Mouse (Mus musculus): Measurements from ENCODE around the gene Pdcd11.

The Pdcd11 gene

GRCm38 (mm10) chr19:47122802-47123201 is 32.2 kb downstream of the Pdcd11 start:
- in situ Hi-C loops (cut with MboI, MseI): loop anchor here (5.0 to 25.0 kb wide), 2 partner anchors 44 to 1361 kb away; no protein-coding TSS in a partner anchor

GRCm38 (mm10) chr19:47128164-47128563 is 37.6 kb downstream of the Pdcd11 start:
- in situ Hi-C loops (cut with MboI, MseI): no loop called here

- in situ Hi-C loops (cut with MboI, MseI): no loop called here
These were observed 38.3 kb downstream of the Pdcd11 start for GRCm38 (mm10) chr19:47128835-47129234.

- in situ Hi-C loops (cut with MboI, MseI): loop anchor here (10.0 kb wide), 1 partner anchor 454 kb away; no protein-coding TSS in a partner anchor
These were observed 40.1 kb downstream of the Pdcd11 start for GRCm38 (mm10) chr19:47130551-47131125.

- in situ Hi-C loops (cut with MboI, MseI): loop anchor here (10.0 kb wide), 1 partner anchor 452 kb away; no protein-coding TSS in a partner anchor
These were observed 42.6 kb downstream of the Pdcd11 start for GRCm38 (mm10) chr19:47133161-47133560.

- in situ Hi-C loops (cut with MboI, MseI): loop anchor here (10.0 kb wide), 1 partner anchor 449 kb away; no protein-coding TSS in a partner anchor
These were observed 45.0 kb downstream of the Pdcd11 start for GRCm38 (mm10) chr19:47135568-47135967.

- in situ Hi-C loops (cut with MboI, MseI): loop anchor here (10.0 kb wide), 1 partner anchor 449 kb away; no protein-coding TSS in a partner anchor
These were observed 45.6 kb downstream of the Pdcd11 start for GRCm38 (mm10) chr19:47136170-47136569.

- in situ Hi-C loops (cut with MboI, MseI): loop anchor here (10.0 kb wide), 1 partner anchor 448 kb away; no protein-coding TSS in a partner anchor
These were observed 46.5 kb downstream of the Pdcd11 start for GRCm38 (mm10) chr19:47137051-47137581.

- in situ Hi-C loops (cut with MboI, MseI): loop anchor here (10.0 kb wide), 1 partner anchor 447 kb away; no protein-coding TSS in a partner anchor
These were observed 47.3 kb downstream of the Pdcd11 start, which contains the start of gene Calhm2 for GRCm38 (mm10) chr19:47137771-47138421. Calhm2 (minus strand) TSS chr19:47138294.

- in situ Hi-C loops (cut with MboI, MseI): loop anchor here (10.0 kb wide), 1 partner anchor 445 kb away; no protein-coding TSS in a partner anchor
These were observed 49.0 kb downstream of the Pdcd11 start for GRCm38 (mm10) chr19:47139611-47140010.

- in situ Hi-C loops (cut with MboI, MseI): no loop called here
These were observed 51.9 kb downstream of the Pdcd11 start for GRCm38 (mm10) chr19:47142438-47142837.

- in situ Hi-C loops (cut with MboI, MseI): no loop called here
These were observed 53.6 kb downstream of the Pdcd11 start, which contains the start of gene Calhm1 for GRCm38 (mm10) chr19:47144154-47144553. Calhm1 (minus strand) TSS chr19:47144254.

- in situ Hi-C loops (cut with MboI, MseI): no loop called here
These were observed 57.8 kb downstream of the Pdcd11 start for GRCm38 (mm10) chr19:47148267-47148847.

- in situ Hi-C loops (cut with MboI, MseI): loop anchor here (10.0 kb wide), 1 partner anchor 65 kb away; no protein-coding TSS in a partner anchor
These were observed 59.3 kb downstream of the Pdcd11 start for GRCm38 (mm10) chr19:47149854-47150253.

GRCm38 (mm10) chr19:47151332-47152061 is 60.9 kb downstream of the Pdcd11 start:
- in situ Hi-C loops (cut with MboI, MseI): loop anchor here (10.0 kb wide), 1 partner anchor 63 kb away; no protein-coding TSS in a partner anchor

GRCm38 (mm10) chr19:47152062-47152369 is 61.4 kb downstream of the Pdcd11 start:
- in situ Hi-C loops (cut with MboI, MseI): loop anchor here (10.0 kb wide), 1 partner anchor 63 kb away; no protein-coding TSS in a partner anchor

- in situ Hi-C loops (cut with MboI, MseI): loop anchor here (10.0 kb wide), 1 partner anchor 61 kb away; no protein-coding TSS in a partner anchor
These were observed 63.2 kb downstream of the Pdcd11 start for GRCm38 (mm10) chr19:47153767-47154166.

- in situ Hi-C loops (cut with MboI, MseI): loop anchor here (10.0 kb wide), 1 partner anchor 57 kb away; no protein-coding TSS in a partner anchor
These were observed 67.1 kb downstream of the Pdcd11 start, which contains the start of gene Calhm3 for GRCm38 (mm10) chr19:47157664-47158063. Calhm3 (minus strand) TSS chr19:47157764.

GRCm38 (mm10) chr19:47161669-47162068 is 71.1 kb downstream of the Pdcd11 start:
- in situ Hi-C loops (cut with MboI, MseI): no loop called here

- in situ Hi-C loops (cut with MboI, MseI): no loop called here
These were observed 72.7 kb downstream of the Pdcd11 start for GRCm38 (mm10) chr19:47163176-47163744.
